Mouse (Mus musculus): Measurements from ENCODE around the gene Kcnh7. TPM values are rescaled to one million over a fixed set of nuclear protein-coding genes. Genes with fewer than 3 reads are reported as not detected.

Gene Kcnh7
- total RNA-seq, 1 experiment from 2014 or later: 0.07 TPM

GRCm38 (mm10) chr2:62935273-62935874 lies 248.7 kb downstream of the Kcnh7 start:
- DNase-seq: no peak

- DNase-seq: peak; percentile 7
Observed at GRCm38 (mm10) chr2:62928494-62928893, 255.6 kb downstream of the Kcnh7 start.

- DNase-seq: no peak
Observed at GRCm38 (mm10) chr2:62928065-62928464, 256.0 kb downstream of the Kcnh7 start.

- no peak for DNase-seq
Observed at GRCm38 (mm10) chr2:62923803-62924202, 260.3 kb downstream of the Kcnh7 start.

GRCm38 (mm10) chr2:62907688-62908087 lies 276.4 kb downstream of the Kcnh7 start:
- DNase-seq: no peak

GRCm38 (mm10) chr2:62902363-62903353 lies 281.4 kb downstream of the Kcnh7 start:
- DNase-seq: no peak

GRCm38 (mm10) chr2:62878763-62879162 lies 305.3 kb downstream of the Kcnh7 start:
- DNase-seq: no peak

- no peak for DNase-seq
Observed at GRCm38 (mm10) chr2:62855391-62855790, 328.7 kb downstream of the Kcnh7 start.

- DNase-seq: no peak
Observed at GRCm38 (mm10) chr2:62842630-62843029, 341.5 kb downstream of the Kcnh7 start.

- DNase-seq: no peak
Observed at GRCm38 (mm10) chr2:62834261-62834660, 349.8 kb downstream of the Kcnh7 start.

GRCm38 (mm10) chr2:62819231-62819630 lies 364.9 kb downstream of the Kcnh7 start:
- DNase-seq: no peak

- no peak for DNase-seq
Observed at GRCm38 (mm10) chr2:62816016-62816415, 368.1 kb downstream of the Kcnh7 start.

GRCm38 (mm10) chr2:62808813-62809212 lies 375.3 kb downstream of the Kcnh7 start:
- no peak for DNase-seq

- DNase-seq: no peak
Observed at GRCm38 (mm10) chr2:62807476-62807882, 376.6 kb downstream of the Kcnh7 start.

GRCm38 (mm10) chr2:62806931-62807330 lies 377.2 kb downstream of the Kcnh7 start:
- DNase-seq: no peak

GRCm38 (mm10) chr2:62804030-62804429 lies 380.1 kb downstream of the Kcnh7 start:
- no peak for DNase-seq

GRCm38 (mm10) chr2:62784460-62785038 lies 399.5 kb downstream of the Kcnh7 start:
- DNase-seq: no peak

GRCm38 (mm10) chr2:62746256-62746655 lies 437.8 kb downstream of the Kcnh7 start:
- no peak for DNase-seq

GRCm38 (mm10) chr2:62743098-62743497 lies 441.0 kb downstream of the Kcnh7 start:
- no peak for DNase-seq

GRCm38 (mm10) chr2:62730671-62731070 lies 453.4 kb downstream of the Kcnh7 start:
- no peak for DNase-seq

GRCm38 (mm10) chr2:62727732-62728131 lies 456.4 kb downstream of the Kcnh7 start:
- no peak for DNase-seq

GRCm38 (mm10) chr2:62725946-62726345 lies 458.1 kb downstream of the Kcnh7 start:
- no peak for DNase-seq

- no peak for DNase-seq
Observed at GRCm38 (mm10) chr2:62718411-62718810, 465.7 kb downstream of the Kcnh7 start.
